Mouse (Mus musculus): Measurements from ENCODE around the gene Glmp.
"Not testable (repeated sequence)": the region's sequence is repeated elsewhere in the genome, so short reads cannot be mapped to it uniquely, and the experiment has no call there.

Gene Glmp

GRCm38 (mm10) chr3:88376644-88377043 lies 51.8 kb downstream of the Glmp start:
- not testable (repeated sequence) for DNase-seq (ENCODE audit: low spot score)

- DNase-seq (ENCODE audit: low spot score) = not testable (repeated sequence)
Observed at GRCm38 (mm10) chr3:88378599-88378998, 53.8 kb downstream of the Glmp start, which contains the start of gene Bglap2. TSS of gene Bglap2 (minus strand) at chr3:88378699.
